Comparison of ENCODE assay signal across 8 mouse cellular contexts in the genomic region with DNA sequence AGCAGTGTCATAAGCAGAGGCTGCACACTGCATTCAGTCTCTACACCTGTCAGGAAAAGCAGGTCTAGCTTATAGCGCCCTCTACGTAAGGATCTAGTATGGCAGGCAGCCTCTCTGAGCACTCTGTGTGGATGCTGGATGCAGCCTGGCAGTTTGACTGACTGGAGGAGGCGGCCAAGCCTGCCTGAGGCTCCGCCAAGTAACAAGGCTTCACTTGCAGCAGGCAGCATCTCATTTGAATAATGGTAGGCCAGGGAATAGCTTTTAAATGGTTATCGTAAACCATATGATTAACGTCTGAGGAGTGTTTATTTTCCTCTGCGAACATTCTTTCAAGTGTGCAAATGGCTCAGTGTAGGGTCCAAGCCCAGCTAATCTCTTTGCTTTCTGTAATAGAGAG.
A peak's percentile ranks its signal among the peaks of the same experiment; 100 is the strongest.
DNase-seq lines count a peak whose midpoint lies in the region; ATAC-seq lines count a peak whose summit lies in the region.

No protein-coding gene starts in this region.

- peak overlapping the region; percentile 66; the same call in 1 of the 2 replicates for H3K27ac ChIP-seq in midbrain, embryonic 14.5 days (replicated peaks; ENCODE audit: low read depth, low read length)

- H3K4me1 ChIP-seq in midbrain, embryonic 14.5 days (ENCODE audit: control insufficient read depth, insufficient read depth, low read length), result peaks cover 15% of the 10 kb centered on the region

- peak; percentile 44 for ATAC-seq in frontal cortex, adult (ENCODE audit: low TSS enrichment)
- ATAC-seq in erythroblast, adult 5-6 weeks (replicated peaks; ENCODE audit: low FRiP score, poor library complexity, severe bottlenecking), result peak; percentile 70
- no peak for ATAC-seq in midbrain, embryonic 14.5 days (ENCODE audit: low FRiP score, low TSS enrichment)

- peak overlapping the region; percentile 62; the same call in 1 of the 2 replicates for H3K4me2 ChIP-seq in midbrain, embryonic 14.5 days (ENCODE audit: low read length)

- H3K9me3 ChIP-seq in midbrain, embryonic 14.5 days (ENCODE audit: control insufficient read depth, low read length), result no peaks in the 10 kb centered on the region

- H3K4me3 ChIP-seq in midbrain, embryonic 14.5 days (replicated peaks; ENCODE audit: low read depth, low read length), result no peak overlapping the region

- 44% methylated on average over 7 of the region's 7 CpGs for WGBS in midbrain, embryonic 14.5 days

- no peak overlapping the region for H3K9ac ChIP-seq in midbrain, embryonic 14.5 days (replicated peaks; ENCODE audit: low read length)

- H3K27me3 ChIP-seq in midbrain, embryonic 14.5 days (ENCODE audit: control insufficient read depth, insufficient read depth, low read length), result no peaks in the 10 kb centered on the region

- DNase-seq in frontal cortex, postnatal 10 days (ENCODE audit: low spot score in 2 of 2), result no peak
- DNase-seq in ES-CJ7 (ENCODE audit: low read depth, low spot score), result peak; percentile 74
- DNase-seq in kidney, postnatal 14 days, result peak; percentile 50
- peak; percentile 72 for DNase-seq in midbrain, embryonic 14.5 days
- no peak for DNase-seq in right cerebral cortex, adult 2 months (ENCODE audit: low spot score in 2 of 2)
- DNase-seq in left cerebral cortex, adult 11 months (ENCODE audit: low spot score), result no peak

- H3K36me3 ChIP-seq in midbrain, embryonic 14.5 days (ENCODE audit: control insufficient read depth, insufficient read depth, low read length), result peaks cover 29% of the 10 kb centered on the region

Comparison
In these comparisons a context has a peak if more than half of its experiments do, and no peak if none do; other contexts are left out.
1. DNase-seq: peak in ES-CJ7 (single experiment), kidney, postnatal 14 days (single experiment) and midbrain, embryonic 14.5 days (single experiment); none in frontal cortex, postnatal 10 days (0 of 2), right cerebral cortex, adult 2 months (0 of 2) and left cerebral cortex, adult 11 months (single experiment).